Mouse (Mus musculus): ENCODE measurements at regions not wholly inside any gene's neighbourhood (a gene's known extent, or its start where the extent isn't known, plus 50 kb on each side); places are given as distances from the start of the nearest gene placed in this dataset.

GRCm38 (mm10) chr3:133750606-133751005 lies 205.7 kb upstream of the Tet2 start:
- no peak for DNase-seq (ENCODE audit: low read depth, low spot score)

DNA sequence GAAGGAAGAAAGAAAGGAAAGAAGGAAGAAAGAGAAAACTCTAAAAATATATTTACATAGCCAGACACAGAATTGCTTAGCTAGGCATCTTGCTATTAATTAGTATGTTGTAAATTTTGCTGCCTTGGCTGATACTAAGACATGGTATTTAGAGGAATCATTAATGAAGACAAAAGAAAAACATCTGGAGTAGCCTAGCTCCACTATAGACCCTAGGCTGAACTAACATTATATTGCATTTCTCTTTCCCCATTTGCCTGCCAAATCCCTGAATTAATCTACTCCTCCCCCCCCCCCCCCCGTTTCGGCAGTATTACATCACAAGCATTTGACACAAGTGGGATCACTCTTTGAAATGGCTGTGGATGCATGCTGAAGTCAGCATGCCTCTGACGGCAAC lies 206.1 kb upstream of the Tet2 start:
- DNase-seq (ENCODE audit: low read depth, low spot score) = no peak

DNA sequence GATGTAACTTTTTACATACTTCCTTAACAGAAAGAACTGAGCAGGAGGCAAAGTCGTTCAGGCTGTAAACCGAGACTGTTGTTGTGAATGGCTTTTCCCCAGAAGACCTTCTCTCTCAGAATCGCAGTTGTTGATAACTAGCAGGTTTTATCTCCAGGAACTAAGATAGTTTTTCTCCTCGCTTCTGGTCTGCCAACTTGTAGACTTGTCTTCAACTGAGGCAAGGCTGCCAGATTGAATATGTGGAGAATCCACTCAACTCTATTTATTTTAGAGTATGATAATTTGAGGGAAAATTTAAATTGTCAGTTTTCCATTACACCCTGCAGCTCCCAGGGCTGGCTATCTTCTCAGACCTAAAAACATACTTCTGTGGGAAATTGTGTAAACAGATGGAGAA lies 206.6 kb upstream of the Tet2 start:
- no peak for DNase-seq (ENCODE audit: low read depth, low spot score)

- no peak for DNase-seq (ENCODE audit: low read depth, low spot score)
These were observed 208.1 kb upstream of the Tet2 start for GRCm38 (mm10) chr3:133753041-133753440.

DNA sequence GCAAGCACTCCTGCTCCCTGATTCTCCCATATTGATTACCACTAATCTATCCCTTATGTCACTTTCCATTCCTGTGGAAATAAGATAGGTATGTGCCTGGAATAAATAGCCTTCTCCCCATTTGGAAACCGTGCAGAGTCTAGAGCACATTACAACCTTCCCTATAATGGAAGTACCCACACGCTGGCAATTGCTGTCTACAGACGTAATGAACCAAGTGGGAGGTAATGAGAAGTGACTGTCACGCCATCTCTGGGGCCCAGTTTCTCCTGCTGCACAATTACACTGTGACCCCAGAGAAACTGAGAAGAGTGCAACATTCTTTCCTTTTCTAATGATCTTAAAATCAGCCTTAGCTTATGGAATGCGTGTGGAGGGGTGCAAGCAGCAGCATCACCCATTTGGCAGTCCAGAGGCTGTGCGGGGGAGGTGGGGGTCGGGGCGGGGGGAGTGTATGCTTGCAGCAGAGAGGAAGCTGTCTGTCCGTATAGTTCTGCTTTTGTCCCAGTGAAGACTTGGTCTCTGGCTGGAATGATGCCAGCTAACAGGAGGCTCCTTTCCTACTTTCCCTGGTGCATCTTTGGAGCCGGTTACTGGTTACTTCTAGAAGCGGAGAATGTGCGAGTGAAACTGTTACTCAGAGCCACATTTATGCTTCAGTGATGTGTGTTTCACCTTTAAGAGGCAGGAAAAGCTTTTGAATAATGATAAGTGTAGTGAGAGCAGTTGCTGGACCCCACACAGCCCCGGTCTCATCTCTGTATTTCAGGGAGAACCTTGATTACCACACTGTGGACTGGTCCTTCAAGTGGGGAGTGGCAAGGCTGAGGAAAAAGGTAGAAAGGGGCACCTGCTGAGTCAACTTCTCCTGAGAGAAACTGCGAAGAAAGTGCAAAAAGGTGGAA lies 209.3 kb upstream of the Tet2 start:
- DNase-seq (ENCODE audit: low read depth, low spot score) = no peak

DNA sequence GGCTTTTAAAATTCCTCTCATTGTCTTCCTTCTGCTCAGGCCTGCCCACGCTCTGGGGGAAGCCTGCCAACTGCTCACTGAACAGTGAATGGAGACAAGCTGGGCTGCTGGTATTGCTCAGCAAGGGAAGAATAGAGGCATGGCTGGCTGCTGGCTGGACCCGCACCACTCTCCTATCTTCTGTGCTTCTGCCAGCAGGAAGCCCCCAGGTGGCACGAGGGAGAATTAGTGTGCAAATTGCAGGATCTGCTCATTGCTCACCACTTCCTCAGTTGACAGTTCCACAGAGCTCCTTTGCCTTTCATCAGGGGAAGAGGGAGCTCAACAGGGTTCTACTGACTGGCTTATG lies 209.9 kb upstream of the Tet2 start:
- DNase-seq (ENCODE audit: low read depth, low spot score) = no peak

DNA sequence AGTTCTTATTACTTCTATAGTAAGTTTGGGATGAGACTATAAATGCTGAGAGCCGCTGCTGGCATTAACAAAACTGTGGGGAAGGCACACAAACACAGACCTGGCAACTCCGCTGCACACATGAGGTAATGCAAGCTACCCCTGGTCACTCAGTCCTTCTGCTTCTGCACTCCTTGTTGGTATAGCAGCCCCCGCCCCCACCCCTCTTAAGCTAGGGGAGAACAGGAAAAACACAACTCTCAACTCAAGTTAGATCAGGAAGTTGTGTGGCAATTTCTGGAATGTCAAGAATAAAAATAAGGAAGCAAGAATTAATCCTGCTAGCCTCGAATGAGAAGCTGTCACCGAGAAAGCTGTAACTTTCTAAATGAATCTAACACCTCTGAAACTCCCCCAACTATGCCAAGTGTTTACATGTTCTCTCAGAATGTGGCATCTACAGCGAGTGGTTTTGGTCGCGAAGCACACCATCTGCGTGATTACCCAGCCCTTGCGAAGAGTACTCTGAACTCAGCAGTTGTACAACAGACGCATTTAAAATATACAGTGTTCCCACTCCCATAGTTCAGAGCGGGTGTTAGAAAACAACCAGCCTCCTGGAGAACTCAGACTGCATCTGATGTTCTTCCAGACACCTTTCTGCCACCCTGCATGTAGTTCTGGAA lies 212.9 kb upstream of the Tet2 start:
- DNase-seq (ENCODE audit: low read depth, low spot score) = peak; percentile 66

GRCm38 (mm10) chr3:133758421-133758820 lies 213.5 kb upstream of the Tet2 start:
- no peak for DNase-seq (ENCODE audit: low read depth, low spot score)

DNA sequence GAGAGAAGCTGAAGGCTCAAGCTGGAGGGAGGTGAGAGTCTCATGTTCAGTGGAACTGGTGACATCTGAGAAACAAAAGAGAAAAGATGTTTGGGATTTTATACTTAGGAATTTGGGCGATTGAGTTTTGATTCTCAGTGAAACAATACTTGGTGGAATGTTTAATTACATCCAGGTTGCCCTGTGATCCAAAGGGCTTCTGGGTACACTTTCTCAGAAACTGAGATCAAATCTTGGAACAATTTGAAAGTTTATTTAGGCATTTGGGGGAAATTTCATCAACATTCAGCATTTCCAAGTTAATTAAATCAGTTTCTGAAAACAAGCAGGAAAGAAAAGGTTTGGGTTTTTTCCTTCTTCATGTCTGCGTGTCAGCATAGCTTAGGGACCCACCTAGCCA lies 214.7 kb upstream of the Tet2 start:
- DNase-seq (ENCODE audit: low read depth, low spot score) = no peak

GRCm38 (mm10) chr3:133760221-133760620 lies 215.3 kb upstream of the Tet2 start:
- DNase-seq (ENCODE audit: low read depth, low spot score) = no peak

GRCm38 (mm10) chr3:133763721-133764120 lies 218.8 kb upstream of the Tet2 start:
- no peak for DNase-seq (ENCODE audit: low read depth, low spot score)

GRCm38 (mm10) chr3:133773490-133773889 lies 228.6 kb upstream of the Tet2 start:
- no peak for DNase-seq (ENCODE audit: low read depth, low spot score)

DNA sequence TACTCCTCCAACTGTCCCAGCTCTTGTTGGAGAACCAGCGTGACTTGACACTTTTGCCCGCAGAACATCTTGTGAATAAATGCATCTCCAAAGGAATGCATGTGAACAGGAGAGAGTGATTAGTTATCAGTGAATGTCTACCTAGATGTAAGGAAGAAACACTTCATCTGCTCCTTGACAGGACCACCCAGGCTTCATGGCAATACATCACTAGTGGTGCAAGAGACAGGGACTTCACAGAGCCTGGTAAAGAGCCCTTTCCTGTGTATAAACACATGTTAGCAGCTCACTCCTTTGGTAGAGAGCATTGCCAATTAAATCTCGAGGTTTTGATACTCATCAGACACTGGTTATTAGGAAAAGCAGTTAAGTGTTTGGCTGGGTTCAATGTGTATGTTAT lies 229.3 kb upstream of the Tet2 start:
- DNase-seq (ENCODE audit: low read depth, low spot score) = no peak

DNA sequence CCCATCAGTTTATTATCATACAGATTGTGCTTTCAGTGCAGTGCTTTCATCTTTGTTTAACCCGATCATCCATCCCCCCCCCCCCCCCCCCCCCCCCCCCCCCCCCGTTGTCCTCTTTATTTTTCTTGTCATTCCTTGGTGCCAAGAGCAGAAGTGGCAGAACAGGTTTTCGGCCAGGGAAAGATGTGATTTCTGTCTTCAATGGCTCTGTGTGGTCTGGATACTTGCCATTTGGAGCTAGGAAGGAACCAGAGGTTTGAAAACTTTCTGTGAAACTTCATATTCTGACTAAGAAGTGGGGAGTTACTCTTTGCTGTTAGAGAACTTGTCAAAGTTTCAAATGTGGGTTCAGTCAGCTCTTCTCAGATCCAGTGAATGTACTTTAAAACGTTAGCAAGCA lies 231.1 kb upstream of the Tet2 start:
- DNase-seq (ENCODE audit: low read depth, low spot score) = no peak

DNA sequence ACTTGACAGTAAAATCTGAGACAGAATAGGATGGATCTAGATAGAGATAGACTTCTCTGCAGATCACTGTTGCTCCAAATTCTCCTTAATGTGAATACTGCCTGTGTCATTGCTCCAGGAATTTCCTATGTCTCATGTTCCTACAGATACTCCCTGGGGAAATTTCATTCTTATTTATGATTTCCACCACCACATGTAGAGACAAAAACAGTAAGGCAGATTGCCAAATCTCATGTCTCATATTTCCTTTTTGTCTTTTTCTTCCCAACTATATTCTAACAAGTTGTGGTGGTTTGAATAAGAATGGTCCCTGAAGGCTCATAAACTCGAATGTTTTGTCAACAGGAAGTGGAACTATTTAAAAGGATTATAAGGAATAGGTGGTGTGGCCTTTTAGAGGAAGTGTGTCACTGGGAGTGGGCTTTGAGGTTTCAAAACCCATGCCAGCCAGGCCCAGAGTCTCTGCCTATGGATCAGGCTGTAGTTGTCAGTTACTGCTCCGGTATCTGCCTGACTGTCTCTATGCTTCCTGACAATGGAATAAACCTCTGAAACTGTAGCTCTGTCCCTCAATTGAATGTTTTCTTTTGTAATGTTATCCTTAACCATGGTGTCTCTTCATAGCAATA lies 234.3 kb upstream of the Tet2 start:
- no peak for DNase-seq (ENCODE audit: low read depth, low spot score)

- no peak for DNase-seq (ENCODE audit: low read depth, low spot score)
These were observed 238.1 kb upstream of the Tet2 start for GRCm38 (mm10) chr3:133783060-133783459.

- no peak for DNase-seq (ENCODE audit: low read depth, low spot score)
These were observed 246.4 kb upstream of the Tet2 start for GRCm38 (mm10) chr3:133791361-133791760.

- no peak for DNase-seq (ENCODE audit: low read depth, low spot score)
These were observed 264.1 kb upstream of the Tet2 start for GRCm38 (mm10) chr3:133809007-133809552.

- DNase-seq (ENCODE audit: low read depth, low spot score) = no peak
These were observed 274.2 kb upstream of the Tet2 start for GRCm38 (mm10) chr3:133818966-133819700.

- no peak for DNase-seq (ENCODE audit: low read depth, low spot score)
These were observed 288.9 kb upstream of the Tet2 start for GRCm38 (mm10) chr3:133833739-133834391.

DNA sequence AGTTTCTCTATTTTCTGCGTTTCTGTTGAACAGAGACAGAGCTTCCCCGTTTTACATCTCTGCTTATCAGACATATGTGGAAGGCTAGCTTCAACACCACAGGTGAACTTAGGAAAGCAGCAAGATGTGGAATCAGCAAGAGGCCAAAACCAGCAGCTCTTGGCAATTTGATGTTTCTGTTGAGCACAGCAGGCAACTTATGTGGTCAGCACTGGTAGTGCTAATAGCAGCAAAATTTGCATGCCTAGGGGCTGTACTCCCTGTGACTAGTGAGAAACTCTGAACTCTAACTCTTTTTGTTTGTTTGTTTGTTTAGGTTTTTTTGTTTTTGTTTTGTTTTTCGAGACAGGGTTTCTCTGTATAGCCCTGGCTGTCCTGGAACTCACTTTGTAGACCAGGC lies 289.5 kb upstream of the Tet2 start:
- no peak for DNase-seq (ENCODE audit: low read depth, low spot score)
